Mouse (Mus musculus) neural tube, embryonic 13.5 days (tissue): ENCODE results near the gene Pdpr. TPM values are rescaled to one million over a fixed set of nuclear protein-coding genes. Genes with fewer than 3 reads are reported as not detected.

Experiments used
- ATAC-seq: fragments of 200-750 bp; cut with Nextera tagmentation; 2 replicates; pipeline ENCODE4 v1.8.0; 2017; ENCODE audit warnings: low read depth, mild to moderate bottlenecking, moderate TSS enrichment, moderate library complexity
- H3K27ac ChIP-seq: fragments of 300-500 bp; sonication (generic); replicated peaks from 2 replicates; pipeline ENCODE4 v1.5.1; 2015; ENCODE audit warnings: moderate library complexity, mild to moderate bottlenecking, inconsistent platforms
- H3K27me3 ChIP-seq: fragments of 300-500 bp; sonication (generic); 2 replicates; pipeline ENCODE4 v1.6.1; 2015; ENCODE audit warnings: mild to moderate bottlenecking, inconsistent platforms
- H3K36me3 ChIP-seq: fragments of 300-500 bp; sonication (generic); 2 replicates; pipeline ENCODE4 v1.6.1; 2015; ENCODE audit warnings: mild to moderate bottlenecking, inconsistent platforms
- H3K4me1 ChIP-seq: fragments of 300-500 bp; sonication (generic); replicated peaks from 2 replicates; pipeline ENCODE4 v1.6.1; 2015; ENCODE audit warnings: inconsistent platforms
- H3K4me2 ChIP-seq: fragments of 300-500 bp; sonication (generic); 2 replicates; pipeline ENCODE4 v1.6.1; 2015; ENCODE audit warnings: inconsistent platforms, mild to moderate bottlenecking, moderate library complexity
- H3K4me3 ChIP-seq: fragments of 300-500 bp; sonication (generic); 2 replicates; pipeline ENCODE4 v1.5.1; 2015; ENCODE audit warnings: mild to moderate bottlenecking, inconsistent platforms
- H3K9ac ChIP-seq: fragments of 300-500 bp; sonication (generic); 2 replicates; pipeline ENCODE4 v1.6.1; 2015; ENCODE audit warnings: moderate library complexity, mild to moderate bottlenecking, inconsistent platforms
- H3K9me3 ChIP-seq: fragments of 300-500 bp; sonication (generic); 2 replicates; pipeline ENCODE4 v1.6.1; 2016; ENCODE audit warnings: inconsistent platforms
- WGBS: fragments of 180-500 bp; shearing (Covaris S2); methylation state at CpG from one replicate; pipeline ENCODE4 v1.1.7; 2015; 5-methylcytosine and 5-hydroxymethylcytosine counted together
- polyA plus RNA-seq: library from polyadenylated mRNA; unstranded; fragments of >200 nt; fragmentation: Nextera tagmentation; extraction: Ambion mirVana; gene quantifications from 2 replicates; pipeline ENCODE4 v1.2.1, GENCODE M21; 2015

Pdpr gene
- polyA plus RNA-seq = 9.6 and 11.6 TPM in 2 replicates

GRCm38 (mm10) chr8:111093865-111094718, at the start of gene Pdpr:
Gene Pdpr, plus strand, starts transcription at chr8:111094630.
- ATAC-seq = peak; percentile 91
- Histone ChIP-seq H3K9me3 (no peaks in the 10 kb centered on the region), H3K4me2 (peak within 1 kb of the TSS; percentile 78), H3K4me1 (peaks cover 22% of the 10 kb centered on the region), H3K9ac (peak within 1 kb of the TSS; percentile 77), H3K27ac (peak within 1 kb of the TSS; percentile 79), H3K27me3 (no peaks in the 10 kb centered on the region), H3K36me3 (no peaks in the 10 kb centered on the region), H3K4me3 (peak within 1 kb of the TSS; percentile 63)
- whole genome bisulfite sequencing = 6% methylated on average over 63 of the region's 72 CpGs

GRCm38 (mm10) chr8:111048694-111049093, 45.7 kb upstream of the Pdpr start:
- no peak overlapping the region for H3K27ac ChIP-seq
- 94% methylated on average over 2 of the region's 2 CpGs for WGBS

GRCm38 (mm10) chr8:111049106-111049505, 45.3 kb upstream of the Pdpr start:
- H3K4me1 ChIP-seq = no peaks in the 10 kb centered on the region
- H3K4me3 ChIP-seq = no peak overlapping the region
- H3K27me3 ChIP-seq = no peaks in the 10 kb centered on the region
- ATAC-seq = no peak
- H3K27ac ChIP-seq = no peak overlapping the region
- H3K9ac ChIP-seq = no peak overlapping the region
- no peaks in the 10 kb centered on the region for H3K9me3 ChIP-seq
- H3K36me3 ChIP-seq = peaks cover 99% of the 10 kb centered on the region
- WGBS = 96% methylated on average over 7 of the region's 7 CpGs
- H3K4me2 ChIP-seq = no peak overlapping the region

More at GRCm38 (mm10) chr8:111048694-111049093, 45.7 kb upstream of the Pdpr start:
- Histone ChIP-seq H3K4me1 (no peaks in the 10 kb centered on the region), H3K9ac (no peak overlapping the region), H3K36me3 (peaks cover 99% of the 10 kb centered on the region), H3K4me3 (no peak overlapping the region), H3K4me2 (no peak overlapping the region), H3K27me3 (no peaks in the 10 kb centered on the region), H3K9me3 (no peaks in the 10 kb centered on the region)
- no peak for ATAC-seq

- Histone ChIP-seq H3K9me3 (no peaks in the 10 kb centered on the region), H3K4me2 (no peak overlapping the region), H3K27ac (no peak overlapping the region), H3K36me3 (peaks cover 75% of the 10 kb centered on the region), H3K9ac (no peak overlapping the region), H3K4me1 (peaks cover 16% of the 10 kb centered on the region), H3K27me3 (no peaks in the 10 kb centered on the region), H3K4me3 (no peak overlapping the region)
- WGBS = 96% methylated on average over 12 of the region's 12 CpGs
- no peak for ATAC-seq
Measured at GRCm38 (mm10) chr8:111053827-111054518, 40.5 kb upstream of the Pdpr start.

GRCm38 (mm10) chr8:111055031-111055634, 39.3 kb upstream of the Pdpr start:
- no peak for ATAC-seq
- WGBS = 86% methylated on average over 17 of the region's 17 CpGs

GRCm38 (mm10) chr8:111055661-111056060, 38.8 kb upstream of the Pdpr start:
- no peak overlapping the region for H3K27ac ChIP-seq
- 0 out of 2 replicates have a peak, but pooled peaks have one; percentile 29 for ATAC-seq
- no peak overlapping the region for H3K9ac ChIP-seq
- 64% methylated on average over 2 of the region's 2 CpGs for WGBS
- H3K27me3 ChIP-seq = no peaks in the 10 kb centered on the region
- H3K9me3 ChIP-seq = no peaks in the 10 kb centered on the region
- no peak overlapping the region for H3K4me3 ChIP-seq
- peaks cover 17% of the 10 kb centered on the region for H3K4me1 ChIP-seq
- no peak overlapping the region for H3K4me2 ChIP-seq
- H3K36me3 ChIP-seq = peaks cover 59% of the 10 kb centered on the region

More at GRCm38 (mm10) chr8:111055031-111055634, 39.3 kb upstream of the Pdpr start:
- Histone ChIP-seq H3K9me3 (no peaks in the 10 kb centered on the region), H3K4me3 (no peak overlapping the region), H3K27ac (no peak overlapping the region), H3K4me2 (no peak overlapping the region), H3K27me3 (no peaks in the 10 kb centered on the region), H3K9ac (no peak overlapping the region), H3K36me3 (peaks cover 64% of the 10 kb centered on the region), H3K4me1 (peaks cover 16% of the 10 kb centered on the region)

GRCm38 (mm10) chr8:111056158-111056663, 38.2 kb upstream of the Pdpr start, which contains the start of gene Exosc6:
Gene Exosc6, plus strand, starts transcription at chr8:111056339.
- Histone ChIP-seq H3K36me3 (peaks cover 53% of the 10 kb centered on the region), H3K9me3 (no peaks in the 10 kb centered on the region)
- WGBS = under 1% methylated on average over 59 of the region's 68 CpGs

GRCm38 (mm10) chr8:111056691-111057293, 37.6 kb upstream of the Pdpr start:
- under 1% methylated on average over 63 of the region's 63 CpGs for WGBS
- no peaks in the 10 kb centered on the region for H3K27me3 ChIP-seq
- H3K9ac ChIP-seq = peak overlapping the region; percentile 92
- H3K9me3 ChIP-seq = no peaks in the 10 kb centered on the region
- H3K4me2 ChIP-seq = peak overlapping the region; percentile 99
- peaks cover 28% of the 10 kb centered on the region for H3K4me1 ChIP-seq
- ATAC-seq = peak; percentile 29
- H3K4me3 ChIP-seq = peak overlapping the region; percentile 97
- peaks cover 47% of the 10 kb centered on the region for H3K36me3 ChIP-seq
- H3K27ac ChIP-seq = peak overlapping the region; percentile 83

More at GRCm38 (mm10) chr8:111056158-111056663, 38.2 kb upstream of the Pdpr start, which contains the start of gene Exosc6:
- Histone ChIP-seq H3K4me1 (peaks cover 22% of the 10 kb centered on the region), H3K4me3 (peak within 1 kb of the TSS; percentile 97), H3K27me3 (no peaks in the 10 kb centered on the region), H3K27ac (peak within 1 kb of the TSS; percentile 83), H3K9ac (peak within 1 kb of the TSS; percentile 92), H3K4me2 (peak within 1 kb of the TSS; percentile 99)
- peak; percentile 95 for ATAC-seq

GRCm38 (mm10) chr8:111058946-111059572, 35.4 kb upstream of the Pdpr start:
- WGBS = 51% methylated on average over 2 of the region's 2 CpGs
- Histone ChIP-seq H3K4me3 (no peak overlapping the region), H3K9me3 (no peaks in the 10 kb centered on the region), H3K9ac (no peak overlapping the region), H3K27me3 (no peaks in the 10 kb centered on the region), H3K4me2 (no peak overlapping the region), H3K27ac (no peak overlapping the region), H3K36me3 (peaks cover 25% of the 10 kb centered on the region), H3K4me1 (peaks cover 28% of the 10 kb centered on the region)
- no peak for ATAC-seq

- Histone ChIP-seq H3K36me3 (peaks cover 6% of the 10 kb centered on the region; the same call in 1 of the 2 replicates), H3K9me3 (no peaks in the 10 kb centered on the region), H3K4me1 (peaks cover 28% of the 10 kb centered on the region), H3K9ac (peak overlapping the region; percentile 76), H3K27me3 (no peaks in the 10 kb centered on the region), H3K4me2 (peak overlapping the region; percentile 77), H3K27ac (peak overlapping the region; percentile 84), H3K4me3 (peak overlapping the region; percentile 63)
- no peak for ATAC-seq
- WGBS = under 1% methylated on average over 14 of the region's 14 CpGs
Measured at GRCm38 (mm10) chr8:111061688-111062071, 32.8 kb upstream of the Pdpr start.
